Mouse (Mus musculus) telencephalon, adult 2 months (tissue): ENCODE results near the gene Ube2u.
A peak's percentile ranks its signal among the peaks of the same experiment; 100 is the strongest.
"Not testable (repeated sequence)": the region's sequence is repeated elsewhere in the genome, so short reads cannot be mapped to it uniquely, and the experiment has no call there.

ENCODE experiments used
- DNase-seq: peaks from one replicate; pipeline ENCODE4 v3.0.0-alpha.2; 2011; ENCODE audit warnings: low read depth, low spot score

The Ube2u gene

DNA sequence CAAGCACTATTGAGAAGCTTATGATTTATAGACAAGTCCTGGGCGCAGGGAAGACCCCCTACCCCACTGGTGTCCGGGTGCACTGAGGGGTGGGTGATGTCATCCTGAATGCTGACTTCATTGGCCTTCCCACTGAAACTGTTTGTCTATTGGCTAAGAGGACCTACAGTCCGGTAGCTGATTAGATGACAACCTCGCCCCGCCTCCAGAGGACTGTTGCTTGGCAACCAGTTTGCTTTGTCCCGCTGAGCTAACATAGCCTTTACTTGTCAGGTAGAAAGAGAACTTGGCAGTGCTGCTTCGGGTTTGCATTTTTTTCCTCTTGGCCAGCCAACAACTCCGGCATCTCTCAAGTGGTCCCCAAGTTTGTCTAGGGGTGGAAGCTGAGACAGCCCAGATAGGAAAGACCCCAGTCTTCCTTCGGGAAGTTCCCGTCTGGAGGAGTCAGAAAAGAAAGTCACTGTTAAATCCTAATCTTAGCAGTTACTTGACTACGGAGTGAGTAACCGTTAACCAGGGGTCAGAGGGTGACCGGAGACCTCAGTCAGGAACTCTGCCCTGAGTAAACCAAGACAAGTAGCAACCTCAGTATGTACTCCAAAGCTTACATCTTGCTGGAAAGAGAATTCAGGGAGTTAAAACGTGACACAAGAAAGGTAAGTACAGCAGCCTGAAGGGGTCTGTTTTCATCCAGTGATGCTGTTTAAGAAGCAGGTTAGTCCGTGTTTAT, at the start of gene Ube2u:
Ube2u (plus strand) TSS at position 258 of the 730 bp plus-strand sequence.
- DNase-seq: peak; percentile 5

DNA sequence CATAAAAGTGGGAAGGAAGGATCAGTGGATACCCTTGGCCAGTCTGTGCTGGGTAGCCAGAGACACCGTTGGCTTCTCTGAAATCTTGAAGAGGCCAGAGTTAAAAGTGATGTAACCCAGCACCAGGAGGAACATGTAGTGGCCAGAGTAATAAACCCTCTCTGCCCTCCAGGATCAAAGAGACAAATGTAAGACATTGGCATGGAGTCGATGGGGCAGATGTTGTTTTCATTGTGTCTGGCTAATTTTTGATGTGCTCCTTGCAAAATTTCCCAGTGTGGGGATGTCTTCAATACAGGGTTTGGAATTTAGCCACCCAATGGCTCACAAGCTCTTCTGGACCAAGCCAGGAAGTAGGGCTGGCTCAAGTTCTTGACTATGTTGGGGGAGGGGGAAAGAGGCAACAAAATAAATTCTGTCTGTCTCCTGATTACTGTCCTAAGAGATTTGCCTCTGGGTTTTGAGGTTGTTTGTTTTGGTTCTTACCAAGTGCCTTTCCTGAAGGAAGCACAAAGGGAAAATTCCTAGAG, 49.2 kb upstream of the Ube2u start:
- no peak for DNase-seq

DNA sequence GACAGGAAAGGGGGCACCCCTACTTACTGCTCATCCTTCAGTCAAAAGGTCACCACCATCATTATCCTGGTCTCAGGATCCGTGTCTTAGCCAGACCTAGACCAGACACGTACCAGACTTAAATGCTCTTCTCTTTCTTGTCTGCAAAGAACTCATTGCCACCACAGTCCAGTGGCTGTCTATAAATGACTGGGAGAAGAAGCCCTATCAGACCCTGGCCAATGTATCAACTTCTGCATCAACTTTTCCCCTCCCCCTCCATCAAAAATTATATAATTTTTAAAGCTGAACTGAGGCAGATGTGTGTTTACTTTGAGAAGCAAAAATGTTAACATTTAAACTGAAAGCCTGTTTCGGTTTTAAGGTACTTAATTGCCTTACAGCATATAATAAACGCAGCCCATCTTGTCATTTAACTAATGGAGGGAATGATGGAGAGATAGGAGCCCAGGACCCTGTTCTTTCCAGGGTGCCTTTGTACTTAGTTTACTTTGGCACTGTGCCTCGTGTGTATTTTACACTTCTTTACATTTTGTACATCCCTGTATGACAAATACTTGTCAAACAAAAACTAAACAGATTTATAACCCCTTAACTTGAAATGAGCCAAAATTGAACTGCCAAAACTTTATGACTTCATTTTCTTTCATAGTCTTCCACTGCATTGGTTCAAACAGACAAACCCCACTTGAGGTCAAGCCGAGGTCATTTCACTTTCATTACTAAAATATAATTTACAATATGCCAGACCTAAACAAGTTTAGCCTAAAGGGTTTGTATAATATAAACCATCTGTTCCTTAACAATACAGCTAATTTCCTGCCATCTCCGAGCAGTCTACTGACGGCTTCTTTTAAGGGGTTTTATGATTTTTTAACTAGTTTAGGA, 43.1 kb upstream of the Ube2u start:
- DNase-seq: no peak

DNA sequence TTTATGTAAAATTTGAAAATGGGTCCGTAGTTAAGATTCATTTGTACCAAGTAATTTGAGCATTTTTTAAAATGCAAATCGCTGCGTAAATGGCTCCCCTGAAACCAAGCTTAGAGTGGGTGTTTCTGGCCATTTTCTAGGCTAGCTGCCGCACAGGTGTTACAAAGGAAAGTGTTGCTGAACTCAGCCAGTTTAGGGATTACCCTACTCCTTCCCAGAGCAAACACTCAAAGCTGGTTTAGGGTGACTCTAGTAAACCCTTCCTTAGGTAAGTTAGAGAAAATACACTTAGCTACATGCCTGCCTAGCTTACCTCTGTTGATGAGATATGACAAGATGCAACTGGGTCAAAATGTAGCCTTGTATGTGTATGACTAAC, 42.5 kb upstream of the Ube2u start:
- no peak for DNase-seq

DNA sequence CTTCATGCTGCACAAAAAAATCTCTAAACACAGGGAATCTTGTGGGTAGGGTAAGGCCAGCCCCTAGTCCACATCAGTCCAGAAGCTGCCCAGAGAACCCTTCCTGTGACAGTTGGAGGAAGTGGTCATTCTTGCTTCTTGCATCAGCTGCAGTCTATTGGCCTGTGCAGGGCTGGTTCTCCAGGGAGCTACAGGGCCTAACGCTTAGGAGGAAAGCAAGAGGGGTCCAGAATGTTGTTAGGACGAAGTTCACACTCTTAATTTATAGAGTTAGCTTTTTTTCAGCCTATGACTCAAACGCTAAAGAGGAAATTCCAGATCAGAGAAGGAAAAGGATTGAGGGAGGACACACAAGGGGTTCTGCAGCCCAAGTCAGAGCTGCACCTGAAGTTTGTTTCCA, 31.8 kb upstream of the Ube2u start:
- no peak for DNase-seq

DNA sequence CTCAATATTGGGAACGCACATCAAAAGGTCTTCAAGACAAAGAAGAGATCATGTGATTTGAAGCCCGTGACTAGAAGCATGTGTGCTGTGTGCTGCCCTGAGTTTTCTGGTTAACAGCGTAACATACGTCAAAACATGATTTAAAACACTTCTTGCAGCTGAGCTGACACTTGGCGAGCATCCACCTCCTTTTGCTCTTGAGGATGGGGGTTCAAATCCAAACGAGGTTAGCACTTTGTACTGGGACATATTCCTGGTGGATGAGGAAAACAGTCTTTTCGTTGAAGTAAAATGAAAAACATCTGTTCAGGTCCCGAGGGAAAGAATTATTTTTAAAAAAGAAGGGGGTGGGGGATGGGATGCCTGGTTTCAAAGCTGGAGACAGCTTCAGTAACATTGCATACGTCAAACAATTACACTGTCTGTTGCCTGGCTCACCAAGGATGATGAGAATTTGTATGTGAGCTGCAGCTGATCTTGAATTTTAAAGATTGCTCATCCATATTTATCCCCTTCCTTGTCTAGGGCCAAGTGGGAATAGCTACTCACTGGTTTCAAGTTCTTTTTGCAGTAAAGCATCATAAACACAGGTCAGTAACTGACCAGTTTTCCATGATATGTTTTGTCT, 16.0 kb upstream of the Ube2u start:
- DNase-seq: no peak

DNA sequence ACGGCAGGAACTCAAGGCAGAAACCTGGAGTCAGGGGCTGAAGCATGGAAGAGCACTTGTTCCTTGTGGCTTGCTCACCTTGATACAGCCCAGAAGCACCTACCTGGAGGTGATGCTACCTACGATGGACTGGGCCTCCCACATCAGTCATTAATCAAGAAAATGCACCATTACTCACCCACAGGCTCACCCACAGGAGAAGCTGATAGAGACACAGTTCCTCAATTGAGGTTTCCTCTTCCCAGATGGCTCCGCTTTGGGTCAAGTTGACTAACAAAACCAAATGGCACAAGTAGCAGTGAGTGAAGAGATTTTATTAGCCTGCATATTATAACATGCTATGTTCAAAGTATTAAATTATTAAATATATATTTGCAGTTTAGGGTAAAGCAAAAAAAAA, 9.8 kb downstream of the Ube2u start:
- no peak for DNase-seq

DNA sequence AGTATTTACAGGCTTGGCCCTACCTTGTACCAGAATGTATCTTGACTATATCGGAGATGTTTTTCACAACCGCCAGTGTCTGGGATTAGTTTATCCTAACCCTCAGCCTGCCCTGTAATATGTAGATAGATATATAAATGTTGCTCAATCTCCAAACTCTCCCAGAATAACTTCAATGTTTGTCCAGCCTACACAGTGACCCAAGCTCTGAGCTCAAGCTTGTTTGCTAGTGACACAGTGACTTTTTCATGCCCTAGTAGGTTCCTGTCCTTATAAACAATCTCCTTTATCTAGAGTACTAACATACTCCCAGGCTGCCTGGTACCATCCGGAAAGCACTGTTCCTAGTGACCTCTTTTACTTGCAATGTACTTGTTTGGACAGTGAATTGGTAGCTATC, 16.5 kb downstream of the Ube2u start:
- DNase-seq: no peak

DNA sequence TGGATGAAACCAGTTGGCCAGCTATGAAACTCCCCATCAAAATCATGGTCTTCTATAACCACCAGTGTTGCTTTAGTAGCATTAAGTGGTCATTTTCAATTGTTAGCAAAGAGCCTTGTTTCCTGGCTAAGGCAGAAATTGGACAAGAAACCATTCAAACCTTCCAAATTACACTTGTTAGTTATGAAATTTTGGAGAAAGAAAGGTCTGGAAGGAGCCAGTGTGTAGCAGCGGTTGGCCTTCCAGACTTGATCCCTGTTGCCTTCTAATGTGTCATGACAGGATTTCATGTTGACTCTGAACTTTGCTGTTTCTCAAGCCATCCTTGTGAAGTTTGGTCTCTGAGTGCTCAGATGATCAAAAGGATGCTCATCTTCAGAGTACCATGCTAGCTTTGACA, 17.9 kb downstream of the Ube2u start:
- DNase-seq: no peak

DNA sequence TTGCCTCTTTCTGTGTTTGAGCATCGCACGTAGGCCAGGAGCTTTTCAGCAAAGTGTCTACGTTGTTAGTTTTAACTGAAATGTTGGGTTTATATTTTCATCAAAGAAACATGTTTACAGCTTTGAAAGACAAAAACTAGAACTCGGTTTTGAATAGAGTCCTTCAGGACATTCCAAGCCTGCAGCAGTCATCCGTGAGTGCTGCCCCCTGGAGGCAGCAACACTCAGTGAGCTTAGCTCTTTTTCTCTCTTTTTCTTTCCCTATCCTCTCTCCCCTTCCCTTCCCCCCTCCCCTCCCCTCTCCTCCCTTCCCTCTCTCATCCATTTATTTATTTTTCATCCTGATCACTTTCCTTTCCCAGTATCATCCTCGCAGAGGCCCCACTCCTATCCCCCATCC, 19.5 kb downstream of the Ube2u start:
- DNase-seq: no peak

DNA sequence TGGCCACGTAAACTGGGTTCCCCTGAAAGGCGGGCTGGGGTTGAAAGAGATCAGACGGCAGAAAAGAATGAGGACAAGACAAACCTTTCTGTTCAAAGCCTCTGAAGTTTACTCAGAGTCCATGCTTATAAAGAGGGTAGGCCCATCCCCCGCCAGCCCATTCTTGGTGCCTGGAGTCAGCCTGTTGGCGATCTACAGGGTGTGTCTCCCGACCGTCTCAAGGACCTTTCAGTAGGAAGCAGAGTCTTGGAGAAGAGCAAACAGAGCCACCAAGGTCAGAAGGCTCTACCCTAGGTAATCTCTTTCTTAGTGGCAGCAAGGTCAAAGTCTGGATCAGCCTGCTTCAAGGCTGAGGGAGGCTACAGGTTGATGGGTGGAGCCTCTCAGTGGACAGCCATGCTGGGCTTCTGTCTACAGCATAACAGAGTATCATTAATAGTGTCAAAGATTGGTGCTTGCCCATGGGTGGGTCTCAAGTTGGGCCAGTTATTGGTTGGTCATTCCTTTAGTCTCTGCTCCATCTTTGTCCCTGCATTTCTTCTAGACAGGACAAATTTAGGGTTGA, 20.5 kb downstream of the Ube2u start:
- not testable (repeated sequence) for DNase-seq

DNA sequence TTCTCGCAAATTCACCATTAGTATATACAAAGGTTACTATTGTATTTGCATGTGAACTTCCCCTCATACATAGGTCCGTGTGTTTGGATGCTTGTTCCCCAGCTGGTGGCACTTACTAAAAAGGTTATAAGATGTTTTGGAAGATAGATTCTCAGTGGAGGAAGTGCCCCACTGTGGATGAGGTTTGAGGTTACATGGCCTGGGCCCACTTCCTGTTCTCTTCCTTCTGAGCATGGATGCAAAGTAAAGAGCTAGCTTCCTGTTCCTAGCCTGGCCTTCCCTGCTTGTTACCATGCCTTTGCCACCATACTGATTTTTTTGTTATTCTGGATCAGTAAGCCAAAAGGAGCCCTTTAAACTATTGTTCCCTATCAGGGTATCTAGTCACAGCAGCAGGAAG, 24.7 kb downstream of the Ube2u start:
- DNase-seq: no peak

DNA sequence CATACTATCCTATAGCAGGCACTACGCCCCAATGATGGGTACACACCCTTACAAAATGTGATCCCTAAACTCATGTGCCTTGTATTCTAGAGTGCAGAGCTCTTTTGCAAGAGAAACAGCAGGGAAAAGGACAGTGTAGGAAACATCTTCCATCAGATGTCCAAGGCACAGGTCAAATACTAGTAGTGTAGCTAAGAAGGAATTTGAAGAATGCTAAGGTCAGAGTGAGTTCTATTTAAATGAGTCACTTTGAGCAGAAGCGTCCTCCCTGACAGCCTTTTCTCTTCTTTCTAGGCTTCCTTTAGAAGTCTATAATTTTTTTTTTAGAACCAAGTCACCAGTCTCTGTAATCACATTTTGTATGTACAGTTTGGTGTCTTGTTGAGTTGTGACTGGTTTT, 39.0 kb downstream of the Ube2u start:
- no peak for DNase-seq

DNA sequence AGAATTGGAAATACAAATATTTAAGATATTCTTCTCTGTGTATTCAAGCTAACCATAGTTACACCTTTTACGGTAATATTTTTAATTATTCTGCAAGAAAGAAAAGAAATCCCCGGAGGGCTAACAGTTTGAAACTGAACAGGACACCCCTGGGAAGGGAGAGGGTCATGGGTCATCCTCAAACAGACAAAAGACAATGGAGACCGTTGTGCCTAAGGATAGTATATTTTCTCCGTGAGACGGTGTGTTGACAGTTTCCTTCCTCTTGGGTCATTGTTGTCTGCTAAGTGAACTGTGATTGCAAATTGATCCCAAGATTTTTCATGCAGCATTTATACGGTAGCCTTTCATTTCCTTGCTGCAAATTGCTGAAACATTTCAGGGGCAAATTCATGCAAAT, 43.9 kb downstream of the Ube2u start:
- no peak for DNase-seq

DNA sequence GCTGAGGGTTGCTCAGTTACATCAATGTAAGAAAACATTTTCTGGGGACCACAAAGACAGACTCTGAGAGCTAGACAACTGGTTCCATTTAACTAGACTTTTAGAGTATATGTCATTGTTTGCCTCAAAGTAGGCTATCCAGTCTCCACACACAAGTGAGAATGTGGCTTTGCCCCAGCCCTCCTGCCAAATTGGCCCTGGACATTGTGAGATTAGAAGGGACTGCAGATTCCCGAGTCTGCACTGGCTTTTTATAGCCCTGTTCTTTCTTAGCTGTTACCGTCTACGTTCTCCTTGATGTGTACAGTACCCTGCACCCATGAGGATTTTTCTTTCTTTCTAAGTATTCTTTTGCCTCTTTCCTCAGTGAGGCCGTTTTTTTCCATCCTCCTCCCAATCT, 46.1 kb downstream of the Ube2u start:
- DNase-seq: no peak

DNA sequence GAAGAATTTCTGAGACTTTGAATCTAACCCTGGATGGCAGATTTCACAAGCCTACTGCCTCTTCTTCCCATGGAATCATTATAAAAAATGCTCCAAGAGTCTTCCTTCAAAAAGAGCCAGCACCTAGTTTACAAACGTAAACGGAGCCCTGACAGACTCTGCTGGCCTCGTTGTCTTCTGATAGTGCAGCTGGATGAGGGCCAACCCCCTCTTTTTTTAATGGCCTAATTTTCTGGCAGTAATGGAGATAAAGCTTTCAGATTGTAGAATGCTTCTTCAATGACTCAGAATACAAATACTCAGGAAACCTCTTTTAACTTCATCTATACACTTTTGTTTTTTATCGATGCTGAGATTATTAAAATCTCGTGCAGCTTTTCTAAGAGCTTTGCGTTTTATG, 47.6 kb downstream of the Ube2u start:
- no peak for DNase-seq

DNA sequence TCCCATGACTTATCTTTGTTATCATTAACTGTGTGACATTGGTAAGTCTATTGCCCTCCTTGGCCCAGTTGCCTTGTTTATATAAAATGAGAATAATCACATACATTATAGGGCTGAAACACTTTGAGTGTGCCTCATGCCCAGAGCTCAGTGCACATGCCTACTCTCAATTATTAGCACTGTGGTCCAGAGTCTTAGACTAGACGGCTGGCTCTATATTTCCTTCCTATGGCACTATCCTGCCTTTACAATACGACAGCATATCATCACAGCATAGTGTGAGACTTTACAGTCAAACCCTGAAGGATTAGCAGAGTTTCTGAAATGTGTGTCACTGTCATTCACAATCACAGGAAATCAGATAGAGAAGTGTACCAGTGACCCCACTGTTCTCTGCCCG, 48.4 kb downstream of the Ube2u start:
- DNase-seq: no peak

DNA sequence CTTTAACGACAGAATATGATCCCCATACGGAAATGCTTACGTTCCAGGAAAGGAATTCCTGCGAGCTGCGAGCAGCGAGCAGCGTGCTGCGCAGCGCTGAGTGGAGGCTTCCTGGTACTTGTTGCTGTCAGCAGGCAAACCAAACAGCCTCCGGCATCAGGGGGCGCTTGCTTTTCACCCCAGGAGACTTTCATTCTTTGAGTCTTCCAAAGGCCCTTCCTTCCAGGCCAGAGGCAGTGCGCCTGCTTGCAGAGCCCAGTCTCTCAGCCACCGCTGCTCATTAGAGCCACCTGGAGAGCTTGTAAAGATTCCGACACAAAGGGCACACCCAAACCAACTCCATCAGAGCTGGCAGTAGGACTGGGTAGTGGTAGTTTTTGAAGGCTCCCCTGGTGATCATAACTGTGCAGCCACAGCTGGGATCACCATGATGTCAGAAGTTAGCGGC, 48.9 kb downstream of the Ube2u start:
- no peak for DNase-seq

DNA sequence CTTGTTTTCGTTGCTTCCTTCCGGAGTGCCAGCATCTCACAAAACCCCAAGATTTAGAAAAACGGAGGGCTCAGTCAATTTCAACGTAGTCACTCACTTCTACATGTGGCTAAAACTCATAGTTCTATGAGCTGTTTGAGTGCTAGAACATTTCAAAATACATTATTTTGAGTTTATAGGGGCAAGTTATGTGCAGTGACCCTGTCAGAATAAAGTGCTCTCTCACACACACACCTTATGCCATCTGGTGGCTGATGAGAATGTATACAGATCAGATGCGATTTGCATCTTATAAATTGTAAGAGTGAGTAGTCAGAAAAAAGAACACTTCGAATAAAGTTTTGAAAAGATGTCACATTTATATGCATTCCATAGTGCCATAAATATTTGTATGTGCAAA, 55.0 kb downstream of the Ube2u start:
- no peak for DNase-seq

DNA sequence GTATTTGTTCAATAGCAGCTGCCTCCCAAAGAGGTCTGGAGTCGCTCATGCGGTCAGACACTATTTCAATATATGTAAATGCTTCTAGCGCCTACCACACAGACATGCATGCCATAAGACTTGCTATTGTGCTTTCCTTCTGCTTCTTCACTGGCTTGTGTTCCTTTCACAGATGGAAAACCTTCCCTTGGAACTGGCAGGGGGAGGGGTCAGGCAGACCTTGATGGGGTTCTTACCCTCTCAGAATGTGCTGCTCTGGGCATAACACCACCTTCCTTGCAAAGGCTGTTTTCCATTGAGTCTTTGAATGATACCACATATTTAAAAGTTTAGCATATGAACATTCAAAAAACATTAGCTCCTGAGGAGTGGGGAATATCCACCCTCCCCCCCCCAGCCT, 56.3 kb downstream of the Ube2u start:
- no peak for DNase-seq

DNA sequence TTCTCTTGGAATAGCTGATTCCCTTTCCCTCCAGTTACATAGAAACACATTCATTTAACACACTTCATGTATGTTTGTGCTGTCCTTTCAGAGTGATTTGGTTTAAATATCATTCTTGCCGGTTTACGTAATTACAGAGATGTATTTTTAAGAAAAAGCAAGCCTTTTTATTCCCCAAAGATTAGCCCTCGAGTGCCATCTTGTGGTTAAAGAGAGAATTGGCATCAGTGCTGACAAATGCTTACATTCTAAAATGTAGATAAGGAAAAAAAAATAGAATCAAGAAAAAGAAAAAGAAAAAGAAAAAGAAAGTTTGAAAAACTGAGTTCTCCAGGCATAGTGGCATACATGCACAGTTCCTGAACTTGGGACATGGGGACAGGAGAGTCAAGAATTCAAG, 59.2 kb downstream of the Ube2u start:
- peak; percentile 36 for DNase-seq

DNA sequence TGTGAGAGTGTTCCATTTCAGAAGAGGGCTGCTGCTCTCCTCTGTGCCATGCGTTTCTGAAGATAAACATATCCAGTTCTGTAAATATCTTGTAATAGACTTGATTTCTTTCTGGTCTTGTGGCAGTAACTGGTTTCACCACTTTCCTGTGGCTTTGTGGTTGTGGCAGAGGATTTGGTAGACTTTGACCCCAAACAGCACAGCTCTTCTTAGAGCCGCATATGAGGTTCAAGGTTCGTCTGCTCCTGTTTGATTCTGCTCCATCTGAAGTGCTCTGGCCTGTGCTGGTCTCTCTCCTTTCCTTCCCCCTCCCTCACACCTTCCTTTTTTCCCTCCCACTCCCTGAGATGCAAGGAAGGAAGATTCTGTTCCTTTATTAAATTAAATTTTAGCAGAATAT, 60.8 kb downstream of the Ube2u start:
- no peak for DNase-seq
